Mouse (Mus musculus) lung, postnatal 0 days (tissue): ENCODE measurements at regions not wholly inside any gene's neighbourhood (a gene's known extent, or its start where the extent isn't known, plus 50 kb on each side); places are given as distances from the start of the nearest gene placed in this dataset.

Experiments
- ATAC-seq: fragments of 200-750 bp; cut with Nextera tagmentation; 2 replicates; pipeline ENCODE4 v1.8.0; 2017; ENCODE audit warnings: moderate library complexity
- DNase-seq: peaks from one replicate; pipeline ENCODE4 v3.0.0-alpha.2; 2016; ENCODE audit warnings: low spot score
- H3K27ac ChIP-seq: fragments of 300-500 bp; sonication (generic); 2 replicates; pipeline ENCODE4 v1.5.1; 2014; ENCODE audit warnings: antibody characterized with exemption, mild to moderate bottlenecking, low read length, mixed read lengths
- H3K27me3 ChIP-seq: fragments of 300-500 bp; sonication (generic); replicated peaks from 2 replicates; pipeline ENCODE4 v1.6.1; 2014; ENCODE audit warnings: low read length, mixed read lengths; ENCODE audit not compliant: insufficient read depth
- H3K36me3 ChIP-seq: fragments of 300-500 bp; sonication (generic); 2 replicates; pipeline ENCODE4 v1.6.1; 2014; ENCODE audit warnings: low read length, mixed read lengths; ENCODE audit not compliant: insufficient read depth
- H3K4me1 ChIP-seq: fragments of 300-500 bp; sonication (generic); 2 replicates; pipeline ENCODE4 v1.6.1; 2014; ENCODE audit warnings: antibody characterized with exemption, low read depth, low read length, mixed read lengths; ENCODE audit not compliant: insufficient read depth
- H3K4me2 ChIP-seq: fragments of 300-500 bp; sonication (generic); replicated peaks from 2 replicates; pipeline ENCODE4 v1.6.1; 2014; ENCODE audit warnings: low read depth, mild to moderate bottlenecking, low read length, moderate library complexity, mixed read lengths
- H3K4me3 ChIP-seq: fragments of 300-500 bp; sonication (generic); 2 replicates; pipeline ENCODE4 v1.5.1; 2014; ENCODE audit warnings: low read depth, low read length
- H3K9ac ChIP-seq: fragments of 300-500 bp; sonication (generic); replicated peaks from 2 replicates; pipeline ENCODE4 v1.6.1; 2014; ENCODE audit warnings: low read depth, mild to moderate bottlenecking
- H3K9me3 ChIP-seq: fragments of 300-500 bp; sonication (generic); 2 replicates; pipeline ENCODE4 v1.6.1; 2016; ENCODE audit warnings: low read length, mixed read lengths
- CTCF ChIP-seq: IDR thresholded peaks from 2 replicates; pipeline ENCODE4 v1.5.1; 2016; ENCODE audit warnings: antibody characterized with exemption, mild to moderate bottlenecking
- EP300 ChIP-seq: IDR thresholded peaks from 2 replicates; pipeline ENCODE4 v1.6.1; 2016; ENCODE audit warnings: antibody characterized with exemption, mild to moderate bottlenecking, control low read depth
- WGBS: fragments of 180-500 bp; shearing (Covaris S2); extraction: QIAGEN DNeasy Blood & Tissue Kit; methylation state at CpG from one replicate; pipeline ENCODE4 v1.1.7; 2014; 5-methylcytosine and 5-hydroxymethylcytosine counted together

- H3K27me3 ChIP-seq, result no peaks in the 10 kb centered on the region
- H3K27ac ChIP-seq, result no peak overlapping the region
- no peak overlapping the region for H3K4me3 ChIP-seq
- no peak for ATAC-seq
- peaks cover 5% of the 10 kb centered on the region; the same call in 1 of the 2 replicates for H3K4me1 ChIP-seq
- WGBS, result 88% methylated on average over 4 of the region's 4 CpGs
- H3K9me3 ChIP-seq, result no peaks in the 10 kb centered on the region
- DNase-seq, result no peak
- no peak for TF ChIP-seq CTCF
- TF ChIP-seq EP300, result no peak
- H3K9ac ChIP-seq, result no peak overlapping the region
- no peak overlapping the region for H3K4me2 ChIP-seq
- no peaks in the 10 kb centered on the region for H3K36me3 ChIP-seq
Observed at GRCm38 (mm10) chr2:92740776-92741295, 141.3 kb downstream of the Chst1 start.

GRCm38 (mm10) chr2:92742025-92742424, 142.5 kb downstream of the Chst1 start:
- H3K4me3 ChIP-seq, result no peak overlapping the region
- TF ChIP-seq EP300, result peak; percentile 94
- no peak for TF ChIP-seq CTCF
- H3K27ac ChIP-seq, result peak overlapping the region; percentile 81
- no peaks in the 10 kb centered on the region for H3K36me3 ChIP-seq
- peak overlapping the region; percentile 20; the same call in 1 of the 2 replicates for H3K4me2 ChIP-seq
- no peaks in the 10 kb centered on the region for H3K27me3 ChIP-seq
- H3K4me1 ChIP-seq, result peaks cover 5% of the 10 kb centered on the region; the same call in 1 of the 2 replicates
- H3K9ac ChIP-seq, result no peak overlapping the region
- no peaks in the 10 kb centered on the region for H3K9me3 ChIP-seq
- ATAC-seq (peak; percentile 97), DNase-seq (peak; percentile 93)
- WGBS, result 12% methylated on average over 5 of the region's 5 CpGs

DNA sequence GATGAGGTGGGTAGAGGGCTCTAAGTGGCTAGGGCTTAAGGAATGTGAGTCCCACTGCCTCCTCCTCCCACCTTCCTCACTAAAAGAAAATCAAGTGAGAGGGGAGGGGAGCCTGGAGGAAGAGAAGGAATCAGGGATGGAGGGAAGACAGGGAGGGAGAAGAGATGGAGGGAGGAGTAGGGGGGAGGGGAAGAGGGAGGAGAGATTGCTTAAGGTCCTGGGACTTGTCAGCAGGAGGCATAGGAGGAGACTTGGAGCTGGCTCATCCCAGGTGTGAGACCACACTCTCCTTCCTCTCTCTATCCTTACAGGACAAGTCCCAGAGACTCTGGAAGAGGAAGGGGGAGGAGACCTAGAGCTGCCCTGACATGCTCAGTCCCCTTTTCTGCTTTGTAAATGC, 143.2 kb downstream of the Chst1 start:
- H3K27me3 ChIP-seq, result no peaks in the 10 kb centered on the region
- H3K4me3 ChIP-seq, result no peak overlapping the region
- TF ChIP-seq CTCF, result no peak
- no peak for TF ChIP-seq EP300
- H3K27ac ChIP-seq, result peak overlapping the region; percentile 81
- no peak overlapping the region for H3K9ac ChIP-seq
- H3K36me3 ChIP-seq, result no peaks in the 10 kb centered on the region
- H3K9me3 ChIP-seq, result no peaks in the 10 kb centered on the region
- ATAC-seq (no peak), DNase-seq (peak; percentile 15)
- H3K4me2 ChIP-seq, result peak overlapping the region; percentile 20
- peaks cover 5% of the 10 kb centered on the region; the same call in 1 of the 2 replicates for H3K4me1 ChIP-seq

- WGBS, result 28% methylated on average over 5 of the region's 5 CpGs
- DNase-seq (no peak), ATAC-seq (no peak)
- no peaks in the 10 kb centered on the region for H3K36me3 ChIP-seq
- H3K27ac ChIP-seq, result 0 out of 2 replicates have a peak overlapping the region, but pooled peaks have one; percentile 81
- no peak overlapping the region for H3K4me3 ChIP-seq
- peak overlapping the region; percentile 20 for H3K4me2 ChIP-seq
- no peak for TF ChIP-seq CTCF
- H3K4me1 ChIP-seq, result peaks cover 5% of the 10 kb centered on the region; the same call in 1 of the 2 replicates
- H3K9ac ChIP-seq, result no peak overlapping the region
- H3K27me3 ChIP-seq, result no peaks in the 10 kb centered on the region
- no peaks in the 10 kb centered on the region for H3K9me3 ChIP-seq
Observed at GRCm38 (mm10) chr2:92743152-92743551, 143.6 kb downstream of the Chst1 start.

- Histone ChIP-seq H3K36me3 (no peaks in the 10 kb centered on the region), H3K4me1 (peaks cover 5% of the 10 kb centered on the region; the same call in 1 of the 2 replicates), H3K9me3 (no peaks in the 10 kb centered on the region), H3K4me2 (no peak overlapping the region), H3K27ac (no peak overlapping the region), H3K27me3 (no peaks in the 10 kb centered on the region), H3K4me3 (no peak overlapping the region), H3K9ac (no peak overlapping the region)
- ATAC-seq, result no peak
- TF ChIP-seq EP300 (no peak), CTCF (no peak)
- no peak for DNase-seq
- 75% methylated on average over 5 of the region's 5 CpGs for WGBS
Observed at GRCm38 (mm10) chr2:92743911-92744310, 144.4 kb downstream of the Chst1 start.

GRCm38 (mm10) chr2:92747406-92747805, 147.9 kb downstream of the Chst1 start:
- WGBS, result 45% methylated on average over 2 of the region's 2 CpGs
- Histone ChIP-seq H3K27me3 (no peaks in the 10 kb centered on the region), H3K36me3 (no peaks in the 10 kb centered on the region), H3K4me1 (peaks cover 12% of the 10 kb centered on the region; the same call in 1 of the 2 replicates), H3K4me3 (no peak overlapping the region), H3K4me2 (no peak overlapping the region), H3K27ac (no peak overlapping the region), H3K9me3 (no peaks in the 10 kb centered on the region), H3K9ac (no peak overlapping the region)
- peak; percentile 45 for DNase-seq
- TF ChIP-seq CTCF (no peak), EP300 (peak; percentile 52; the same call in 1 of the 2 replicates)
- ATAC-seq, result 0 out of 2 replicates have a peak, but pooled peaks have one; percentile 23
